Mouse (Mus musculus) urinary bladder, adult 2 months (tissue): Measurements from ENCODE around the gene Cdk5. TPM values are rescaled to one million over a fixed set of nuclear protein-coding genes. Genes with fewer than 3 reads are reported as not detected.

ENCODE experiments used
- DNase-seq: peaks from one replicate; pipeline ENCODE4 v3.0.0; 2022; ENCODE audit warnings: low spot score
- polyA plus RNA-seq: library from polyadenylated mRNA; depleted of rRNA; stranded (reverse); fragments of >200 nt; gene quantifications from 2 replicates; pipeline ENCODE4 v1.2.3, GENCODE M21; 2012; rRNA removed

Gene Cdk5
- polyA plus RNA-seq: 61.4 and 77.8 TPM in 2 replicates

DNA sequence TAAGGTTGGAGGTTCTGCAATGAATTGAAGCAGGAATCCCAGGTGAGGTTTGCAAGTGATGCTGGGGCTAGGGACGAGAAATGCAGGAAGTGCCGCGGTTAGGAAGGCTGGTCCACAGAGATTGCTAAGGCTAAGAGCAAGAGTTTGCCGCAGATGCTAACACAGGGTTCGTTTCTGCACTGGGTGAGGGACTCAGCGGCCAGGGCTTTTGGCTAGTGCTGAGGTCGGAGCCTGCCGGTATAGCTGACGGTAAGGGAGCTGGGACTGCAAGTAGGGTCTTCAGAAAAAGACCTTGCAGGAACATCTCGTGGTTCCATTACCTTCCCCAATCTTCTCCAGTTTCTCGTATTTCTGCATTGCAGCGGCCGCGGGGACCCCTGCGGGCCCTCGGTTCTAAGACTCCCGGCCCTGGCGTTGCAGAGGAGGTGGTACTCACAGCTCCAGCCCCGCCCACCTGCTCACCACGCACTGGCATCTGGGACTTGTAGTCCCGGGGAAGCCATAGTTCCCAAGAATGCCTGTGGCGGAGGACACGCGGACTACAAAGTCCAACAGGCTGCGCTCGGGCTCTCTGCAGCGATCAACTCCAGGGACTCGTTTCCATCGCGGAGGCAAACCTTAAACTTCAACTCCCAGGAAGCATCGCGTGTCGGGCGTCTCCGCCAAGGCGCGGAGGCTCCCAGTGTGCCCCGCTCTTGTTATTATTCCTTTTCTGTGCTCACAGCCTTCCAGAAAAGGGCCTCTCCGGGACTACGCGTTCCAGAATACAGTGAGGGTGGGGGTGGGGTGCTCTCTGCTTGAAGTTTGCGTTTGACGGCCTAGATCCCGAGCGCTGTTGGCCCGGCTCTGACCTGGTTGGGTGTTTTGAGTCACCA, at the start of gene Cdk5, which contains the start of gene Slc4a2:
Gene Cdk5, minus strand, starts transcription at position 402 of the 875 bp plus-strand sequence.
Gene Slc4a2, plus strand, starts transcription at position 709 of the 875 bp plus-strand sequence.
- peak; percentile 84 for DNase-seq

DNA sequence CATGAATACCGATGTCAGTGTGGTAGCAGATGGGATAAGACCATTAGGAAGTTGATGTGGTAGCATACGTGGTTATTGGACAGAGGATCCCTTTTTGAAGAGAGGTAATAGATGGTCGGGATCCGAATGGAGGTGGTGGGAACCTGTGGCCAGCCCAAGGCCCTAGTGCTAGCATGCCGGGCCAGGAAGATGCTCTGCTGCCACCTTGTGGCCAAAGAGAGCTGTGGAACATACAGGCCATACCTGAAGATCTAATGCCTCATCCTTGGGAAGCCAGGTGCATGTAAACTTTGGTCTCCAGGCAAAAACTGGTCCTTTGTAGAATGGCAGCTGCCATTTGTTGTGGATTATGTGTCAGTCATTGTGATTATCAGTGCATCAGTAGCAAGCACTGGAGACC, 47.3 kb upstream of the Cdk5 start:
- DNase-seq: no peak

DNA sequence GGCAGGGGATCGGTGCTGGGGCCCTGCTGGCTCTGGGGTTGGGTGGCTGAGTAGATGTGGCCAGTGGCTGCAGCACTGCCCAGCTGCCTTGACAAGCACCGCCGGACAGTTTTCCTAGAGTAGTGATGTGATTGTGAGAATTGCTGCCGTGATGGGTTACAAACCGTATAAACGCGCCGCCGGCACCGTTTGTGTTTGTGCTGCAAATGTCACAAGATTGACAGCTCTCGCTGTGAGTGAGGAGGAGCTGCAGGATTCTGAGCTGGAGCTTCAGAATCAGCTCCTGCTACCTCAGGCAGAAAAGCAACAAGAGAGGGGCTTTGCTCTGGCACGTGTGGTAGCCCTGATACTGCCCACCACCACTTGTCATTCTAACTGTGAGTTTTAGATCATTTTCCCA, 43.4 kb upstream of the Cdk5 start:
- DNase-seq: no peak

DNA sequence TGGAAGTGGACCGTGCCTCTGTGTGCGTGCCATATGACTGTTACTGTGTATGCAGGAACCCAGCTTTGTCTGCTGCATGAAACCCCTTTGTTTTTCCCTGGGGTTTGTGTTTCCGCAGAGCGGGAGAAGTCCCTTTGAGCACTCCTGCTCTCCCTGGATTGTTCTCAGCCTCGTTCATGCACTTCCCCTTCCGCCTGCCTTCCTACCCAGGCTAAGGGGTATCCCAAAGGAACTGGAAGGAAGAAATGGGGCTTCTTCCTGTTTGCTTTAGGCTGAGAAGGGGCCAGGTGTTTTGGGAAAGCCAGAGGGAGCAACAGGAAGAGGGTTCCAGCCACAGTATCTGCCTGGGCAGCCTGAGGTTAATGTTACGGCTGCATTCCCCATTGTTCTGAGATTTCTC, 32.3 kb upstream of the Cdk5 start:
- DNase-seq: no peak

DNA sequence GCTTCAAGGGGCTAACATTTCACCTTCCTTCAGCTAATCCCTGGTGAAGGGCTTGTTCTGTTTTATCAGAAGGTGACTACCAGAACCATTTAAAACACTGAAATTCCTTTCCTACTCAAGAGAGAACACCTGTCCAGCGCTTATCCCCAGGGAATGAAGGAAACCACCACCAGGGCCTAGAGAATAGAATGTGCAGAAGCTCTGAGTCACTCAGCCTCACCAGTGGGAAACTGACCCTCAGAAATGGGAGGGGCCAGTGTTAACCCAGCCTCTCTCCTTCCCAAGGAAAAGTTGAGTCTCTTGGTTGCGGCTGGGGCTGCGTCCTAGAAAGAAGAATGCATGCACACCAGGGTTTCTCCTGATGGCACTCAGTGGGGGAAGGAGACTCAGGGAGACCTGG, 31.7 kb upstream of the Cdk5 start:
- DNase-seq: no peak

DNA sequence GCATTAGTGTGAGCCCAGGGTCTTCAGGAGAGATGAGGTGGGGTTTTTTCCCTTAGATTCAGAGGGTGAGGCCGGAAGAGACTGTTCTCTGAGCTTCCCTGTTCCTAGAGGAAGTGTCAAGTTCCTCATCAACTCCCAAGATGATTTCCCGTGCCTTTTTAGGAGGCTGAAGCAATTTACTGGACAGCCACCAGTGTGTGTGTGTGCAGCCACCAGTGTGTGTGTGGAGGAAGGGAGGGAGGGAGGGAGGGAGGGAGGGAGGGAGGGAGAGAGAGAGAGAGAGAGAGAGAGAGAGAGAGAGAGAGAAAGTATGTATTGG, 30.6 kb upstream of the Cdk5 start:
- DNase-seq: no peak

DNA sequence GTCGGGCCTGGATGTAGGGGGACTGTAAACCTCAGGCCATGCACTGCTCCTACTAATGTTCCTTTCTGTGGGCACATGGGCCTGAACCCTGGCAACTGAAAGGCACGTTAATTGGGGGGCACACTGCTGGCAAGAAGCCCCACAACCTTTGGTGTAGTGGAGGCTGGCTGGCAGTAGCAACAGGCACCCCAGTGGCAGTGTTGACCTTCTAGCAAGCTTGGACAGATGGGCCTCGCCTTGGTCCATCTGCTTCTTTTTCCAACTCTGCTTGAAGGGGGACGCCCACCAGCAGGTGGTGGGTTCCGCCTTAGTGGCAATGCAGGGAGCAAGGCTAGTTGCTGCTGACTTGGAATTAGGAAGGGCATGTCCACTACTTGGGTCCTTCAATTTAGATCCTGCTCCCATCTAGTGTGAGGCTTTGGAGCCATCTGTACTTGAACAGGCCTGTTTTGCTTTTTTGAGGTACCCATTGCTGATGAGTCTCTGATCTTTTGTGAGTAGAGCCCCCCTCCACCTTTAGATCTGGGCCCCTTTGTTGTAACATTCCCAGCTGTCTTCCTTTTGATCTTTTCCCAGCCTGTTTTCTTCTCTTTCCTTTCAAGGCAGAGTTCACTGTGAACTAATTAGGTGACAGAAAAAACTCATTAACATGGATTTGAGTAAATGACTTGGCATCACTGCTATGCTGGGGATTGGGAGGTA, 30.1 kb upstream of the Cdk5 start:
- peak; percentile 26 for DNase-seq

DNA sequence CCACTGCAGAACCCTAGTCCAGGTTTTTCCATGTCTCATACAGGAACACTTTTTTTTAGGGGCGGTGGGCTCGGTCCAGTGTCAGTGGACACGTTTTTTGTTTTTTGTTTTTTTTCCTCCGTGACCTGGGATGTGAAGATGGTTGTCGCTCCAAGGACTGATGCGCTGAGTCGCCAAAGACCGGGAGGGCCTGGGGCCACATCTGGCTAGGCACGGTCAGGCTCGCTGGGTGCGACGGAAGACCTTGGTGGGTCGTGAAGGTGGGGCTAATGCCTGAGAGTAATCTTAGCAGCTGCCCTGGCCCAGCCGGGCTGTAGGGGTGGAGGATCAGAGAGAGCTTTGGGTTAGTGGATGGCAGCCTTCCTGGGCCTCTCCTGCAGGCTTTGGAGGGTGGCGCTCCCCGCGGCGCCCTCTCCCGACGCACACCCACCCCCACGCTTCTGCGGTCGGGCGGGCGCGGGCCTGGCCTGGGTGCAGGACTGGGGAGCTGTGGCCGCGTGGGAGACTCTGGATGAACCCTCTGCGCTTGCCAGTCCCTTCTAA, 29.4 kb upstream of the Cdk5 start:
- peak; percentile 36 for DNase-seq

DNA sequence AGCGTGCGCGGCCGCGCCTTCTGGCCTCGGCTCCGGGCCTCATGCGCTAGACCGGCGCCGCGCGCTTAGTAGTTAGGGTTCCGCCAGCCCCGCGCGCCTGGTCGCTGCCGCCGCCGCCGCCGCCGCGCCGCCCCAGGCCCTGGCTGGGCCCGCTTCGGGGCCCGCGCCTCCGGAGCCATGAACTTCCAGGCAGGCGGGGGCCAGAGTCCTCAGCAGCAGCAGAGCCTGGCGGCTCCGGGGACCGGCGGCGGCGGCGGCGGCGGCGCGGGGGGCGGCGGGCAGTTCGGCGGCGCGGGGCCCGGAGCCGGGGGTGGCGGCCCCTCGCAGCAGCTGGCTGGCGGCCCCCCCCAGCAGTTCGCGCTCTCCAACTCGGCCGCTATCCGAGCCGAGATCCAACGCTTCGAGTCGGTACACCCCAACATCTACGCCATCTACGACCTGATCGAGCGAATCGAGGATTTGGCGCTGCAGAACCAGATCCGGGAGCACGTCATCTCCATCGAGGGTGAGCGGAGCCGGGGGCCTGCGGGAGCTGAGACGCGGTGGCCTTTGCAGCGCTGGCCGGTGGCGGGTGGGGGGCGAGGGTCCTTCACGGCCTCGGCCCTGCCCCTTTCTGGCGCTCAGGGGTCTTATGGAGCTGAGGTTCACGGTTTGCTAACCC, 28.8 kb upstream of the Cdk5 start, which contains the start of gene Agap3:
Gene Agap3, plus strand, starts transcription at position 148 of the 661 bp plus-strand sequence.
- no peak for DNase-seq

DNA sequence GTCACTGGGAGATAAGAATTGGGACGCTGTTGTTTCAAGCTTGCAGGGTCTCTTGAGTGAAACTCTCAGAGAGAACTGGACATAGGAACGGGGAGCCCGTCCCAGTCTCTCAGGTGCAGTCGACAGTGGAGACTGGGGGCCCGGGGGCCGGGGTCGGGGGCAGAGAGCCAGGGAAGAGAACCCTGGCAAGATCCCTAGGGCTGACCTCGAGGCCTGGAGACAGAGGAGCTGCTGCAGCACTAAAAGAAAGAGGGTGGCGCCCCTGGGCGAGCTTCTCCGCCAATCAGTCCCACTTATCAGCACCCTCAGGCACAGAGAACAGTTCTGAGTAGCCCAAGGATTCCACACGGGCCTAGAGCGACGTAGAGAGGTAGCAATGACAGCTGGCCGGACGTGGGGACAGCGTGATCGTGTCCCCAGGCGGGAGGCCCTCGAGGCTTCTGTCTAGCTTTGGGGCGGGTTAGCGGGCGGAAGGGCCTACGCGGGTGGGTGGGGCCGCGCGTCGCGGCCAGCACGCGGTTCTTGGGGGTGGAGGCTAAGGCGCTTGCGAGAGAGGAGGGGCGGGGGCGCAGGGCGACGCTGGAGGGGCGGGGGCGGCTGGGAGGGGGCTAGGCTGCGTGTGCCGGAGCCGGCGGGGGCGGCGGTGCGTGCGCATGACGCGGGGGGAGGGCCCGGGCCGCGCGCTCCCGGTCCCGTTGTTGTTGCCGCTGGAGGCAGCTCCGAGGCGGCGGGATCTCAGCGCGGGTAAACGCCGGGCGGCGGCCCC, 28.1 kb upstream of the Cdk5 start:
- DNase-seq: peak; percentile 80

DNA sequence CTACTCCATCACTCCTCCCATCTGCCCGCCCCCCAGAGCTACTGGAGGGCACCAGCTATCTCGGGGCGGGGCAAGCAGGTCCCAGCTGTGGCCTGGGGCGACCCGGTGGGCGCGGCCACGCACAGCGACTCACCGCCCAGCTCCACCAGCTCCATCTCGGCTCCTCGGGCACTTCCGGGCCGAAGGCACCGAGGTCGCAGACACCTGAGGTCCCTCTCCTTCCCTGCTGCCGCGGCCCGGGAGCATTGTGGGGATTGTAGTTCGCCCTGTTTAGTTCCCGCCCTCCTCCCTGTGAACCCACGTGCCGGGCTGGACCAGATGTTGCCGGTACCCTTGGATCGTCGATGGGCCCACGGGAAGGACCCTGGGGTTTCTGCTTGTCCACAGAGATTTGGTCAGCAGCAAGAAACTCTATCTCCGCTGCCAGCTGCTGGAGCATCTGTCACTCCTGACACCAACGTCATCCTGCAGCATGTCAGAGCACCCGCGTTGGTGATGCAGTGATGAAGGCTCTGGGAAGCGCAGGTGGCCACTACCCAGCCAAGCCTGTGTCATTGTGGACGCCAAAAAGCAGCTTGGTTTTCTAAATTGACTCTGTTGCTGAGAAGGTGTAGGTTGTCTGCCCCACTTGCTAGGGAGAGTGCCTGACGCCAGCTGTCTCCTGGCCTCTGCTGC, 24.4 kb upstream of the Cdk5 start, which contains the start of gene Tmub1:
Gene Tmub1, minus strand, starts transcription at position 231 of the 675 bp plus-strand sequence.
- DNase-seq: peak; percentile 68

DNA sequence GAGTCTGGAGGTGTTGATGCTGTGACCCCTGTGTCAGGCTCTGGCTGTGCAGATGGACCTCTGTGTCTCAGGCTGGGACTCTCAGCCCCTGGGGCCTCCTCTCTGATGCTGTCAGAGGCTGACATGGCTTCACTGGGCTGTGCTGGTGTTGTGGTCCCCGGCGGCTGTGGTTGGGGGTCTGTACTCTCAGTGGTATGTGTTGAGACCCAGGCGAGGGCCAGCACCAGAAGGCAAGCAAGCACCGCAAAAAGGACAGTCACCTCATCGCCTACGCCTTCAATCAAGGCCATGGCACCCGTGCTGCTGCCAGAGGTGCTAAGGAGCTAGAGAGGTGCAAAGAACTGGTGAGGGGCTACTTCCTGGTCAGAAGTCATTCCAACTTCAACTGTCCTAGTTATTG, 23.3 kb upstream of the Cdk5 start:
- DNase-seq: no peak

DNA sequence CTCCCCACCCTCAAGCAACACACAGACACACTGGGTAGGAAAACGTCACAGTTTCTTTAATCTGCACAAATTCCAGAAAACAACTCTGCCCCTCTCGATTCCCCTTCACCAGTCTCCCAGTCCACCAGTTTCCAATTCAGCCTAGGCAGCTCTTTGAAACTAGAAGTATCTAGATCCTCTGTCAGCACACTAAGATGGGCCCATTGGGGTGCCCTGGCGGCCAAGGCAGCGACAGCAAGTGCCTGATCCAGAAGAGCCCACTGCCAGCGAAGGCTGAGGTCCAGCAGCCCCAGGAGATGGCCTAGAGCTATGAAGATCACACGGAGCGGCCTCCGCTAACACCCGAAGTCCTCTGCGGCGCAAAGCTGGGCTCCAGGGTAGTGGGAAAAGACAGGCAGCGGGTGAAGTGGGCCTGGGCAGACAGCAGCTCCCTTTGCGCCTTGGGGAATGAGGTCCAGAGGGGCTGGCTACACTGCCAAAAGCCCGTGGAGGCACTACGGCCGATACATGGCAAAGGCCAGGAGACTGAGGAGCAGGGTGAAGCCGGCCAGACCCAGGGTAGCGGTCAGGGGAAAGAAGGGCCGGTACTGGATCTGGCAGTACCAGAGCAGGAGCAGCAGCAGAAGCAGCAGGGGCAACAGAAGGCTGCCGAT, 22.2 kb upstream of the Cdk5 start:
- no peak for DNase-seq

DNA sequence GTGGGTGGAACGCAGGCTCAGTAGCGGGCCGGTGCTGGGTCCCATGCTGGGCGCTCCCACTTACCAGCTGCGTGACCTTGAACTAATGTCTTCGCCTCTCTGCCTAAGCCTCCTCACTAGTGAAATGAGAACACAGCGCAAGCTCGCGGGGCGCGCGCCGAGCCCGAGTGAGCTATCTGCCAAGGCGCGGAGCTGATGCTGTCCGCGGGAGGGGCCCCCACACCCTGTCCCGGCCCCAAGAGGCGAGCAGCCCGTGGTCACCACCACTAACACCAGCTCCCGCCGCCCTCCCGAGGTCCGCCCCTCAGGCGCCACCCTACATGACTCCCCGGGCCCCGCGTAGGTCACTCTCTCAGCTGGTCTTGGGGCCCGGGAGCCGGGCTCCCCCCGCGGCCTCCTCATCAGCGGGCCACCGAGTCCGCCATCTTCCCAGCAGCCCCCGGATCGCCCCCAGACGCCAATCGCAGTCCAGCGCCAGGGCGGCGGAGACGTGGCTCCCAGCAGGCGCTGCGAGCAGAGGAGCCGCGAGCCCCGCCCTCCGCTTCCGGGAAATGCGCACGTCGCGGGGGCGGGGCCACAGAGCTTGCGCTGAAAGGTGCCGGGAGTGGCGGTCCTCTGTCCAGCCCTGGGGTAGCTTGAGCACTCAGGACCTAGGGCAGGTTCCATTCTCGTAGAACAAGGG, 21.6 kb upstream of the Cdk5 start, which contains the start of gene Fastk:
Gene Fastk, minus strand, starts transcription at position 542 of the 682 bp plus-strand sequence.
- peak; percentile 93 for DNase-seq

DNA sequence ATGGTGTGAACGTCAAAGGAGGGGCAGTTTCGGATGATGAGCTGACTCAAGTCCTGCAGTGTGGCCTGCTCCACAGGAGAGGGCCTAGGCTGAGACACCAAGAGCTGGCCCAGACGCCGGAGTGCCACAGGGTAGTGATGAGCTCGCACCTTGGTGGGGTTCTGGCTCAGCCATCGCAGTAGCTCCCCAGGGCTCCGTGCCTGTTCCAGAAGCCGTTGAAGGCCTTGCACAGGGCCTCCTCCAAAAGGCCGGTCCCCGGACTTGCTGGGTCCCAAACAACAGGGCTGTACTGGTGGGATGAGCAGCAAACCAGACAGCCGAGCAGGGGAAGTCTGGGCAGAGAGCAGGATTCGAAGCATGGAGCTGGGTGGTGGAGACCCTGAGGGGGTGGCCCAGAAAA, 20.6 kb upstream of the Cdk5 start:
- DNase-seq: no peak

DNA sequence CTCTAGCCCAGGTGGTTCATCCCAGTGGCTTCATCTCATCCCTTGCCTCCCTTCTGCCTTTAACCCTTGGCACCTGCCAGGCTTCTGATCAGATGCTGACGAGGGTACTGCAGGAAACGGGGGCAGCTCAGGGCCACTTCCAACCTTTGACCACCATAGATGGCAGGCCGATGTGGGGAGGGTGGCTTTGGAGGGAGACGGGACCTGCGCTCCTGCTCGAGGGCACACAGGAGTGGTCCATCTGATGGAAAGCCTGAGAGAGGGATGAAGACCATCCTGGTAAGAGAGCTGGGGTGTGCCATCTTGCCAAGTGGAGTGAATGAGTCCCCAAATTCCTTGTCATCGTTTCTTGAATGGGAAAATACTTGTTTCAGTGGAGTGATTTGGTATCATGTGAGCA, 19.9 kb upstream of the Cdk5 start:
- no peak for DNase-seq

DNA sequence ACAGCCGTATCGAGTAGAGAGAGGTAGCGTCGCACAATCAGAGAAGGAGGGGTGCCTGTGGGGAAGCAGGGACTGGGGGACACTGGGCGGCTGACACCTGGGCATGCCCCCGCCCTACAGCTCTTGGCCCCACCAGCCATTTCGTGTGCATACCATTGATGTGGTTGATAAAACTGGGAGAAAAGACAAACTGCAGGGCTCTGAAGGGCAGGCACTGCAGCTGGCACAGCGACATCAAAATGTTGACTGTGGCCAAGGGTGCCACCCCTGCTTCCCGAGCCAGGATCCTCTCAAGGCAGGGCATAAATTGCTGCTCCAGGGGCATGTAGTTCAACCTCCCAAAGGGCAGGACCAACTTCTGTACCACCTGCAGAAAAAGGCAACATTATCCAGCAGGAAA, 18.7 kb upstream of the Cdk5 start:
- DNase-seq: no peak

DNA sequence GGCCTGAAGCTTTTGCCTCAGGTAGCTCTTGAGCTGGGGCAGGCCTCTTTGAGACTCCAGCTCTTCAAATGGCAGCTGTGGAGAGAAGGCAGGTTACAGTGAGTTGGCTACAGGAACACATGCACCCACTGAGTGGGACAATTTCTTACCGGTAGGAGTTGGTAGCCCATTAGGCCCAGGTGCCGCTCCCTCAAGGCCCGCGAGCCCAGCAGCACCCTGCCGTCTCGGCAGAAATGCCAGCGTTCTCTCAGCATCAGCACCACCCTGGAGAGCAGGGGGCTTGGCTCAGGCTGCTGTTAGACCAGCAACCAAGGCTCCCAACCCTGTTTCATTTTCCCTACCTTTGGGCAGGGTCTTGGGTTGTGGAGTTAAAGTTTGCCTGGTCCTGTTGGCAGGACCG, 17.9 kb upstream of the Cdk5 start:
- no peak for DNase-seq

DNA sequence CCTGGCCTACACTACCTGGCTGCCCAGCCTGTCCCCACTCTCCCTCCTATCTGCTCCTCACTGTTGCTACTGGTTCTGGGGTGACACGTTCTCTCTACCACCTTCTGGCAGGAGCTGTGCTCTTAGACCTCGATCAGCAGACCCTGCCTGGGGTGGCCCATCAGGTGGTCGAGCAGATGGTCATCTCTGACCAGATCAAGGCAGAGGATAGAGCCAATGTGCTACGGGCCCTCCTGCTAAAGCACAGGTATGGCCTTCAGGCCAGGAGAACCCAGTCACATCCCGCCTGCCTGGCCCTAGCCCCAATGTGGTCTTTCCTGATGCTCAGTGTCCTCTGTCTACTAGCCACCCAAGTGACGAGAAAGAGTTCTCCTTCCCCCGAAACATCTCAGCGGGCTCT, 10.7 kb upstream of the Cdk5 start:
- DNase-seq: no peak

DNA sequence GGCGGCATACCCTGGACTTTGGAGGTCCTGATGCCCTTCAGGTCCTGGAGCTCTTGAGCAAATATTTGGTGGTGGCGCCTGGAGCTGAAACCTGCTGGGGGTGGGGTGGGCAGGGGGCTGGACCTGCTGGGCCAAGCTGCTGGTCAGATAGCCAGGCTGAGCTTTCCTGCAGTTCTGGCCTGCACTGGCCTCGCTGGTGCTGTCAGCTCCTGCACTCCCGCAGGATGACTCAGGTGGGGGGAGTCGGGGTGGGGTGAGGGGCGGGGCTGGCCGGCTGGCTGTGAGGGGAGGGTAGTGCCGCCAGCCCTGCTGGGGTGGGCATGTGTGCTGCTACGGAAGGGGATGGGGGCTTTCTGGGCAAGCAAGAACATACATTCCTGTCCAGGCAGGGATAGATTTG, 5.3 kb upstream of the Cdk5 start:
- no peak for DNase-seq
